Mouse (Mus musculus): Measurements from ENCODE around the gene Gimap8. TPM values are rescaled to one million over a fixed set of nuclear protein-coding genes. Genes with fewer than 3 reads are reported as not detected.

Gene Gimap8
- total and polyA plus RNA-seq, 3 experiments = not detected

- no peaks in the 10 kb centered on the region for H3K27me3 ChIP-seq (ENCODE audit: control insufficient read depth in 1 of 2, insufficient read depth in 2 of 2, low read length in 2 of 2)
- H3K9me3 ChIP-seq (replicated peaks; ENCODE audit: insufficient read depth, low read length) = no peaks in the 10 kb centered on the region
- H3K36me3 ChIP-seq (ENCODE audit: control insufficient read depth in 1 of 2, insufficient read depth in 2 of 2, low read length in 2 of 2) = no peaks in the 10 kb centered on the region; a peak in 1 of 4 replicates
- no peak overlapping the region for H3K4me3 ChIP-seq (ENCODE audit: control insufficient read depth in 1 of 2, insufficient read depth in 1 of 2, low read depth in 2 of 2, low read length in 2 of 2)
- H3K79me2 ChIP-seq (ENCODE audit: control insufficient read depth, insufficient read depth, low read length, poor library complexity) = 0 out of 2 replicates have a peak, but pooled peaks cover 2% of the 10 kb centered on the region
- no peak overlapping the region for H3K9ac ChIP-seq (ENCODE audit: control insufficient read depth, low read depth, low read length, poor library complexity, severe bottlenecking)
- TF ChIP-seq ZC3H11A (IDR thresholded peaks at IDR 0.05; ENCODE audit: low read depth, low read length) = no peak
- TF ChIP-seq ZKSCAN1 (IDR thresholded peaks at IDR 0.05; ENCODE audit: low read depth, low read length) = no peak
- TF ChIP-seq SIN3A (IDR thresholded peaks at IDR 0.05; ENCODE audit: low read length) = no peak
- TF ChIP-seq MYB (IDR thresholded peaks at IDR 0.05; ENCODE audit: low read depth, low read length) = no peak
- no peak for TF ChIP-seq POLR2AphosphoS5 (IDR thresholded peaks at IDR 0.05; ENCODE audit: borderline replicate concordance, low read depth, low read length)
- TF ChIP-seq MYC (IDR thresholded peaks at IDR 0.05; ENCODE audit: low read depth, low read length) = no peak
- no peak for TF ChIP-seq ZNF384 (IDR thresholded peaks at IDR 0.05; ENCODE audit: low read depth, low read length)
- TF ChIP-seq CHD1 (IDR thresholded peaks at IDR 0.05; ENCODE audit: low read depth, low read length) = no peak
- no peak for TF ChIP-seq RAD21 (IDR thresholded peaks at IDR 0.05; ENCODE audit: low read depth, low read length)
- no peak for TF ChIP-seq CHD2 (IDR thresholded peaks at IDR 0.05; ENCODE audit: low read length)
- TF ChIP-seq MAZ (IDR thresholded peaks at IDR 0.05; ENCODE audit: low read depth, low read length) = no peak
- TF ChIP-seq MAFK (IDR thresholded peaks at IDR 0.05; ENCODE audit: borderline replicate concordance, low read depth, low read length) = no peak
- TF ChIP-seq NELFE (IDR thresholded peaks at IDR 0.05; ENCODE audit: low read depth, low read length) = no peak
- no peak for TF ChIP-seq CTCF (IDR thresholded peaks at IDR 0.05 in 2 of 3, conservative IDR thresholded peaks at IDR 0.05 in 1 of 3; ENCODE audit: control insufficient read depth in 1 of 3, insufficient read depth in 1 of 3, low read depth in 2 of 3, low read length in 3 of 3, poor library complexity in 1 of 3, severe bottlenecking in 1 of 3)
- no peak for TF ChIP-seq TAL1 (IDR thresholded peaks at IDR 0.05; ENCODE audit: low read length)
- no peak for TF ChIP-seq SMC3 (IDR thresholded peaks at IDR 0.05; ENCODE audit: low read depth, low read length)
- no peak for TF ChIP-seq MEF2A (IDR thresholded peaks at IDR 0.05; ENCODE audit: extremely low read depth, insufficient replicate concordance, low read depth, low read length, poor library complexity, severe bottlenecking)
- DNase-seq (ENCODE audit: low read depth, low spot score) = no peak
- no peak overlapping the region for H3K27ac ChIP-seq (ENCODE audit: control insufficient read depth, low read depth, low read length)
- H3K4me1 ChIP-seq (ENCODE audit: control insufficient read depth in 1 of 2, insufficient read depth in 2 of 2, low read length in 2 of 2) = no peaks in the 10 kb centered on the region
Observed at GRCm38 (mm10) chr6:48680421-48680820, 33.4 kb downstream of the Gimap8 start.

- no peak for DNase-seq (ENCODE audit: low read depth, low spot score)
- no peaks in the 10 kb centered on the region for H3K79me2 ChIP-seq (ENCODE audit: control insufficient read depth, insufficient read depth, low read length, poor library complexity)
Observed at GRCm38 (mm10) chr6:48681472-48682090, 34.5 kb downstream of the Gimap8 start.

More at GRCm38 (mm10) chr6:48681472-48682090, 34.5 kb downstream of the Gimap8 start:
- H3K36me3 ChIP-seq (ENCODE audit: control insufficient read depth in 1 of 2, insufficient read depth in 2 of 2, low read length in 2 of 2) = no peaks in the 10 kb centered on the region; a peak in 1 of 4 replicates
- no peaks in the 10 kb centered on the region for H3K9me3 ChIP-seq (replicated peaks; ENCODE audit: insufficient read depth, low read length)
- H3K4me3 ChIP-seq (ENCODE audit: control insufficient read depth in 1 of 2, insufficient read depth in 1 of 2, low read depth in 2 of 2, low read length in 2 of 2) = no peak overlapping the region
- no peaks in the 10 kb centered on the region for H3K27me3 ChIP-seq (ENCODE audit: control insufficient read depth in 1 of 2, insufficient read depth in 2 of 2, low read length in 2 of 2)
- no peak overlapping the region for H3K9ac ChIP-seq (ENCODE audit: control insufficient read depth, low read depth, low read length, poor library complexity, severe bottlenecking)
- H3K27ac ChIP-seq (ENCODE audit: control insufficient read depth, low read depth, low read length) = no peak overlapping the region
- H3K4me1 ChIP-seq (ENCODE audit: control insufficient read depth in 1 of 2, insufficient read depth in 2 of 2, low read length in 2 of 2) = no peaks in the 10 kb centered on the region
- no peak for TF ChIP-seq GABPA (IDR thresholded peaks at IDR 0.05; ENCODE audit: low read depth, low read length)
- TF ChIP-seq SMC3 (IDR thresholded peaks at IDR 0.05; ENCODE audit: low read depth, low read length) = no peak
- TF ChIP-seq MYB (IDR thresholded peaks at IDR 0.05; ENCODE audit: low read depth, low read length) = no peak
- TF ChIP-seq ZKSCAN1 (IDR thresholded peaks at IDR 0.05; ENCODE audit: low read depth, low read length) = no peak
- TF ChIP-seq TAL1 (IDR thresholded peaks at IDR 0.05; ENCODE audit: low read length) = no peak
- no peak for TF ChIP-seq ZC3H11A (IDR thresholded peaks at IDR 0.05; ENCODE audit: low read depth, low read length)
- no peak for TF ChIP-seq TCF12 (IDR thresholded peaks at IDR 0.05; ENCODE audit: low read depth, low read length)
- TF ChIP-seq MEF2A (IDR thresholded peaks at IDR 0.05; ENCODE audit: extremely low read depth, insufficient replicate concordance, low read depth, low read length, poor library complexity, severe bottlenecking) = no peak
- TF ChIP-seq E2F4 (IDR thresholded peaks at IDR 0.05; ENCODE audit: borderline replicate concordance, low read depth, low read length) = no peak
- TF ChIP-seq BHLHE40 (IDR thresholded peaks at IDR 0.05; ENCODE audit: borderline replicate concordance, low read depth, low read length) = no peak
- no peak for TF ChIP-seq CTCF (IDR thresholded peaks at IDR 0.05 in 2 of 3, conservative IDR thresholded peaks at IDR 0.05 in 1 of 3; ENCODE audit: control insufficient read depth in 1 of 3, insufficient read depth in 1 of 3, low read depth in 2 of 3, low read length in 3 of 3, poor library complexity in 1 of 3, severe bottlenecking in 1 of 3)
- TF ChIP-seq POLR2AphosphoS2 (IDR thresholded peaks at IDR 0.05; ENCODE audit: low read length) = no peak
- no peak for TF ChIP-seq RCOR1 (IDR thresholded peaks at IDR 0.05; ENCODE audit: low read depth, low read length)
- TF ChIP-seq CHD2 (IDR thresholded peaks at IDR 0.05; ENCODE audit: low read length) = no peak
- no peak for TF ChIP-seq MAZ (IDR thresholded peaks at IDR 0.05; ENCODE audit: low read depth, low read length)
